Mouse (Mus musculus) hindbrain, embryonic 10.5 days (tissue): ENCODE results near the gene Lurap1l. TPM values are rescaled to one million over a fixed set of nuclear protein-coding genes. Genes with fewer than 3 reads are reported as not detected.

Experiments used
- DNase-seq: peaks from one replicate; pipeline ENCODE4 v3.0.0-alpha.2; 2017; ENCODE audit warnings: low spot score
- H3K27ac ChIP-seq: fragments of 300-500 bp; sonication (generic); 2 replicates; pipeline ENCODE4 v1.5.1; 2016; ENCODE audit warnings: mild to moderate bottlenecking, moderate library complexity
- H3K27me3 ChIP-seq: fragments of 300-500 bp; sonication (generic); 2 replicates; pipeline ENCODE4 v1.6.1; 2016; ENCODE audit warnings: mild to moderate bottlenecking; ENCODE audit not compliant: poor library complexity, insufficient read depth, severe bottlenecking
- H3K36me3 ChIP-seq: fragments of 300-500 bp; sonication (generic); 2 replicates; pipeline ENCODE4 v1.6.1; 2016; ENCODE audit warnings: mild to moderate bottlenecking, moderate library complexity
- H3K4me1 ChIP-seq: fragments of 300-500 bp; sonication (generic); replicated peaks from 2 replicates; pipeline ENCODE4 v1.6.1; 2016; ENCODE audit warnings: mild to moderate bottlenecking
- H3K4me3 ChIP-seq: fragments of 300-500 bp; sonication (generic); 2 replicates; pipeline ENCODE4 v1.5.1; 2016; ENCODE audit warnings: mild to moderate bottlenecking, moderate library complexity
- H3K9me3 ChIP-seq: fragments of 300-500 bp; sonication (generic); 2 replicates; pipeline ENCODE4 v1.6.1; 2016; ENCODE audit warnings: mild to moderate bottlenecking, moderate library complexity
- WGBS: fragments of 180-500 bp; shearing (Covaris S2); methylation state at CpG from one replicate; pipeline ENCODE4 v1.1.7; 2016; 5-methylcytosine and 5-hydroxymethylcytosine counted together
- polyA plus RNA-seq: library from polyadenylated mRNA; unstranded; fragments of >200 nt; fragmentation: Nextera tagmentation; extraction: Ambion mirVana; gene quantifications from 2 replicates; pipeline ENCODE4 v1.2.1, GENCODE M21; 2016

Lurap1l gene
- polyA plus RNA-seq, 1 experiment from 2014 or later: 2.9 TPM

DNA sequence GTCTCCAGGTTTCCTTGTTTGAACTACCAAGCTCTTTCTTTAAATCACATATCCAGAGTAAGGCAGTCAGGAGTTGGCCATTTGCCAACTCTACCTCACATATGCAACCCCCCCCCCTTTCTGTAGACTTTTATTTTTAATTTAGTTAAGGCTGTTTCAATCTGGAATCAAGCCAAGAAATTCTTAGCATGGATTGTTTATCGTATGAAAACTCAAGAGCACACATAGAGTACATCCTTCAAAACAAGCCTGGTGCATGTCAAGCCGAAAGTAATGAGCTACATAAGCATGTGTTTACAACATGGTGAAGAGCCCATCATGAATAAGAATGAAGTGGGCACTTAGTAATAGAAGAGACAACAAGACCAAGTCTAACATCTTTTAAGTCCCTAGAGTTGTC lies 45.5 kb downstream of the Lurap1l start:
- Histone ChIP-seq H3K4me3 (no peak overlapping the region), H3K27ac (no peak overlapping the region), H3K27me3 (no peaks in the 10 kb centered on the region), H3K4me1 (no peaks in the 10 kb centered on the region), H3K36me3 (no peaks in the 10 kb centered on the region), H3K9me3 (no peaks in the 10 kb centered on the region)
- 91% methylated on average over 2 of the region's 2 CpGs for WGBS
- no peak for DNase-seq

DNA sequence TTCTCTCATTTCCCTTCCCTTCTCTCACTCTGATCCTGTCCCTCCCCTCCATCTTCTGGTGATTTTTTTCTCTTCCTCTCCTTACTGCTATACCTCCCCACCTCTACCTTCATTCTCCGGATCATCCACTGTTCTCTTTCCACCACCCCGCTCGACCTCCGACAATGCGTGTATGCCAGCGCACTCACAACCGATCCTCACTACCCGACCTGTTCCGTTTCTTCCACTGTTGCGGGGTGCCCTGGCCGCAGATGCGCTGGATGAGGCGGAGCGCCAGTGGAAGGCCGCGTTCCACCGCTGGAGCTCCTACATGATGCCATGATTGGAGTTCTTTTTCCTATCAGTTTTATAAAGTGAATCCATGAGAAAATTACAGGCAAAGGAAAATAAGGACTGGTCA lies 57.1 kb downstream of the Lurap1l start:
- no peaks in the 10 kb centered on the region for H3K27me3 ChIP-seq
- H3K9me3 ChIP-seq: peaks cover 8% of the 10 kb centered on the region; the same call in 1 of the 2 replicates
- no peak overlapping the region for H3K4me3 ChIP-seq
- no peak for DNase-seq
- H3K27ac ChIP-seq: no peak overlapping the region
- no peaks in the 10 kb centered on the region for H3K4me1 ChIP-seq
- no peaks in the 10 kb centered on the region for H3K36me3 ChIP-seq
- 92% methylated on average over 17 of the region's 17 CpGs for WGBS

- H3K9me3 ChIP-seq: peaks cover 8% of the 10 kb centered on the region; the same call in 1 of the 2 replicates
- no peaks in the 10 kb centered on the region for H3K36me3 ChIP-seq
- no peak overlapping the region for H3K4me3 ChIP-seq
- WGBS: 30% methylated on average over 1 of the region's 1 CpGs
- H3K27ac ChIP-seq: no peak overlapping the region
- no peaks in the 10 kb centered on the region for H3K27me3 ChIP-seq
- no peak for DNase-seq
- no peaks in the 10 kb centered on the region for H3K4me1 ChIP-seq
Measured at GRCm38 (mm10) chr4:80971846-80972245, 61.4 kb downstream of the Lurap1l start.

- Histone ChIP-seq H3K4me3 (no peak overlapping the region), H3K27ac (no peak overlapping the region), H3K36me3 (no peaks in the 10 kb centered on the region), H3K9me3 (no peaks in the 10 kb centered on the region), H3K27me3 (no peaks in the 10 kb centered on the region), H3K4me1 (no peaks in the 10 kb centered on the region)
- DNase-seq: no peak
Measured at GRCm38 (mm10) chr4:80973896-80974295, 63.5 kb downstream of the Lurap1l start.

- Histone ChIP-seq H3K27ac (no peak overlapping the region), H3K4me1 (no peaks in the 10 kb centered on the region), H3K36me3 (no peaks in the 10 kb centered on the region), H3K27me3 (no peaks in the 10 kb centered on the region), H3K9me3 (no peaks in the 10 kb centered on the region), H3K4me3 (no peak overlapping the region)
- whole genome bisulfite sequencing: 80% methylated on average over 1 of the region's 1 CpGs
- no peak for DNase-seq
Measured at GRCm38 (mm10) chr4:80990819-80991218, 80.4 kb downstream of the Lurap1l start.

DNA sequence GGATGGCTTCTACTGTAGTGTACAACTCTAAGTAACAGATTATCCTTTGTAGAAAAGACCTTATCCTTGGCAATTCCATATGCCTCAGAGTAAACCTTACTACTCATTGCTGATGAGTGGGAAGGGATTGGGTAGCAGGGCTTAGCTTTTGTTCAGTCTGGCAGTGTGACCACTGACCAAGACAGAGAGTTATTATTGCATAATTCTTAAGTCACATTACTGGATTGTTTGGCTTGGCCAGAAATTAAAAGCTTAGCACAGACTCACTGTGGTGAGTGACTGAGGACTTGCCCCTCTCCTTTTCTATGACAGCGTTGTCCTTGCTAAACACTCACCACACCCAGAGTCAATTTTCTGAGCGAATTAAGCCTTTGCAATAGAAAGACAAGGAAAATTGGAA lies 93.1 kb downstream of the Lurap1l start:
- Histone ChIP-seq H3K27ac (no peak overlapping the region), H3K4me3 (no peak overlapping the region), H3K4me1 (no peaks in the 10 kb centered on the region), H3K36me3 (no peaks in the 10 kb centered on the region), H3K27me3 (no peaks in the 10 kb centered on the region), H3K9me3 (peaks cover 19% of the 10 kb centered on the region)
- WGBS: 86% methylated on average over 2 of the region's 2 CpGs
- DNase-seq: no peak

Other genes starting within 250 kb of the Lurap1l start
- 0.52 TPM in 1 of 2 replicates, not detected in the other for gene Tyrp1, start 76.5 kb upstream of the Lurap1l start, polyA plus RNA-seq